14 mouse cellular contexts compared by ENCODE assay signal in the genomic region with DNA sequence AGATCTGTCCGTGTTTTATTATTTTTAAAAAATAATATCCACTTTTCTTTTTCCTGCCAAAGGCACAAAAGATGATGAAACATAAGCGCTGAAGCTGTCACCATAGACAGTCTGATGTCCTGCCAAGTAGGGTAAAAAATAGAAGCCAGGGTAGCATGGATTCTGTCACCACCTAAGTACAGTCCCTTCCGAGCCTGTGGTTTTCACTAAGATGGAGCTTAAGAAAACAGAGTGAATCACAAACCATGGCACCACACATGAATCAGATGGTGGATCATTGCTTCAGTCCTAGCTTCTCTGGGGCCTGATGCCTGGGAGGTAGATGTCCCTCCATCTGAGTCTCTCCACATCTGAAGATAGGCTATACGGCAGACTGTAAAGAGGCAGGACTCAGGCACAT. TPM values are rescaled to one million over a fixed set of nuclear protein-coding genes. Genes with fewer than 3 reads are reported as not detected.
DNase-seq lines count a peak whose midpoint lies in the region.
"Had no signal": no experiment of that assay in that cellular context is flagged by ENCODE, and none has a peak within 500 bp of the region (broad histone marks: within the 10 kb centered on the region; RNA-seq: fewer than 3 reads in every experiment).

No protein-coding gene starts in this region.

- peak; percentile 43 for DNase-seq in right cerebral cortex, adult 18-20 months
- no peak for DNase-seq in right cerebral cortex, adult 2 months (ENCODE audit: low spot score in 2 of 2)
- peak; percentile 52 for DNase-seq in NIH3T3 (ENCODE audit: low read depth)
- DNase-seq in fibroblast of lung, adult 2 months (ENCODE audit: low read depth): peak; percentile 51
- no peak for DNase-seq in adrenal gland, adult 8-10 months
- DNase-seq in Muller cell, postnatal 12 days (ENCODE audit: inconsistent ontology term): no peak
- DNase-seq in cerebellum, postnatal 36 days: no peak
- DNase-seq: adrenal gland, postnatal 25 days; cerebellum, adult 11 months; cerebellum, adult 8-10 months; cerebellum, postnatal 14 days; forebrain, postnatal 0 days; kidney, adult 18-20 months had no signal

RNA-seq across cellular contexts. Expression of gene Fmod, which starts 55.9 kb away (rescaled TPM):
- total RNA-seq in adrenal gland, adult 8-10 months (2022): 10 to 100 TPM in 1 of 4 experiments, 1 to 10 TPM in 3; 6.9 to 10.7 (median 7.7) TPM
- total RNA-seq: ES-E14 had no signal

RNA-seq across cellular contexts. Expression of gene Prelp, which starts 60.0 kb away (rescaled TPM):
- total RNA-seq in adrenal gland, adult 8-10 months (2022): 100 to 1,000 TPM in 1 of 4 experiments, 10 to 100 TPM in 3; 40.0 to 103 (median 53.5) TPM
- total RNA-seq: ES-E14 had no signal

Comparison
In these comparisons a context has a peak if more than half of its experiments do, and no peak if none do; other contexts are left out.
1. DNase-seq: peak in right cerebral cortex, adult 18-20 months (single experiment), NIH3T3 (single experiment) and fibroblast of lung, adult 2 months (single experiment); none in right cerebral cortex, adult 2 months (0 of 2), adrenal gland, adult 8-10 months (single experiment), Muller cell, postnatal 12 days (single experiment) and cerebellum, postnatal 36 days (0 of 2).